Mouse (Mus musculus) retina, postnatal 7 days (tissue): ENCODE data around the gene Trmt6.

Experiments used
- DNase-seq: peaks from one replicate; pipeline ENCODE4 v3.0.0-alpha.2; 2012; ENCODE audit warnings: low read depth, low spot score

The Trmt6 gene

GRCm38 (mm10) chr2:132815608-132816314 is at the start of gene Trmt6, which contains the start of gene Mcm8:
TSS of gene Trmt6 (minus strand) at chr2:132816055.
TSS of gene Mcm8 (plus strand) at chr2:132816141.
- peak; percentile 95 for DNase-seq

- no peak for DNase-seq
These were observed 47.5 kb upstream of the Trmt6 start for GRCm38 (mm10) chr2:132863325-132863724.

GRCm38 (mm10) chr2:132861456-132861855 is 45.6 kb upstream of the Trmt6 start:
- DNase-seq: no peak

GRCm38 (mm10) chr2:132860435-132860834 is 44.6 kb upstream of the Trmt6 start:
- no peak for DNase-seq

- no peak for DNase-seq
These were observed 40.5 kb upstream of the Trmt6 start for GRCm38 (mm10) chr2:132856333-132856732.

GRCm38 (mm10) chr2:132853051-132853450 is 37.2 kb upstream of the Trmt6 start:
- DNase-seq: no peak

- no peak for DNase-seq
These were observed 33.3 kb upstream of the Trmt6 start for GRCm38 (mm10) chr2:132849141-132849540.

GRCm38 (mm10) chr2:132848361-132848760 is 32.5 kb upstream of the Trmt6 start:
- DNase-seq: no peak

- DNase-seq: no peak
These were observed 31.7 kb upstream of the Trmt6 start for GRCm38 (mm10) chr2:132847581-132847980.

GRCm38 (mm10) chr2:132846407-132847358 is 30.8 kb upstream of the Trmt6 start, which contains the start of gene Crls1:
TSS of gene Crls1 (plus strand) at chr2:132846666.
- peak; percentile 94 for DNase-seq

GRCm38 (mm10) chr2:132841071-132841470 is 25.2 kb upstream of the Trmt6 start:
- no peak for DNase-seq

GRCm38 (mm10) chr2:132802976-132803375 is 12.9 kb downstream of the Trmt6 start:
- no peak for DNase-seq

- DNase-seq: no peak
These were observed 21.7 kb downstream of the Trmt6 start for GRCm38 (mm10) chr2:132794204-132794586.

- no peak for DNase-seq
These were observed 22.2 kb downstream of the Trmt6 start for GRCm38 (mm10) chr2:132793441-132794203.

- DNase-seq: no peak
These were observed 31.8 kb downstream of the Trmt6 start for GRCm38 (mm10) chr2:132784039-132784438.

- peak; percentile 79 for DNase-seq
These were observed 34.3 kb downstream of the Trmt6 start for GRCm38 (mm10) chr2:132781439-132782068.

- DNase-seq: no peak
These were observed 34.9 kb downstream of the Trmt6 start, which contains the start of gene Chgb for GRCm38 (mm10) chr2:132780978-132781377. TSS of gene Chgb (plus strand) at chr2:132781278.

GRCm38 (mm10) chr2:132770822-132771221 is 45.0 kb downstream of the Trmt6 start:
- no peak for DNase-seq

GRCm38 (mm10) chr2:132757911-132758310 is 57.9 kb downstream of the Trmt6 start:
- DNase-seq: no peak
